Mouse (Mus musculus): ENCODE results near the gene Auts2.

DNA sequence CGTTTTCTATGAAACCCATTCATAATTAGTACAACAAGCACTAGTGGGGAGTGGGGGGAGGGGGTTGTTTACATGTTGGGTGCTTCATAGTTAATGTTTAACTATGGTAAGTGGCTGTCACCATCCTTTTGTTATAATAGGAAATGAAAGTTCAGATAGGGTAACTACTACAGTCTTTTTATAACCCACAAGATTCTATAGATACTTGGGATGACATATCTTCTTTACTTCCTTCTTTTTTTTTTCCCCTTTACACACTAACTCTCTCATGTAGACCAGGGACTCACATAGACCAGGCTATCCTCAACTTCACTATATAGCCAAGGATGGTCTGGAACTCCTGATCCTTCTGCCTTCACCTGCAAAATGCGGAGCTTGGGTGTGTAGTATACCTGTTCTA is 736.8 kb downstream of the Auts2 start:
- TF ChIP-seq CTCF (IDR thresholded peaks at IDR 0.05) (no peak), EP300 (IDR thresholded peaks at IDR 0.05) (no peak)

Measured in lung, postnatal 0 days (tissue).